Mouse (Mus musculus) kidney, postnatal 0 days (tissue): ENCODE measurements at regions not wholly inside any gene's neighbourhood (a gene's known extent, or its start where the extent isn't known, plus 50 kb on each side); places are given as distances from the start of the nearest gene placed in this dataset.

Experiments
- ATAC-seq: fragments of 200-750 bp; cut with Nextera tagmentation; replicated peaks from 2 replicates; pipeline ENCODE4 v1.8.0; 2017; ENCODE audit warnings: low read depth, moderate number of reproducible peaks, moderate TSS enrichment, moderate library complexity; ENCODE audit not compliant: low FRiP score
- DNase-seq: peaks from one replicate; pipeline ENCODE4 v3.0.0-alpha.2; 2016; ENCODE audit warnings: low spot score
- H3K27ac ChIP-seq: fragments of 300-500 bp; sonication (generic); 2 replicates; pipeline ENCODE4 v1.5.1; 2014; ENCODE audit warnings: mild to moderate bottlenecking
- H3K27me3 ChIP-seq: fragments of 300-500 bp; sonication (generic); 2 replicates; pipeline ENCODE4 v1.6.1; 2014; ENCODE audit warnings: low read length, mixed read lengths; ENCODE audit not compliant: insufficient read depth
- H3K36me3 ChIP-seq: fragments of 300-500 bp; sonication (generic); 2 replicates; pipeline ENCODE4 v1.6.1; 2014; ENCODE audit warnings: low read length, mixed read lengths; ENCODE audit not compliant: insufficient read depth
- H3K4me1 ChIP-seq: fragments of 300-500 bp; sonication (generic); replicated peaks from 2 replicates; pipeline ENCODE4 v1.6.1; 2014; ENCODE audit warnings: antibody characterized with exemption, low read length, mixed read lengths; ENCODE audit not compliant: insufficient read depth
- H3K4me2 ChIP-seq: fragments of 300-500 bp; sonication (generic); 2 replicates; pipeline ENCODE4 v1.6.1; 2014; ENCODE audit warnings: mild to moderate bottlenecking, low read length, moderate library complexity, mixed read lengths
- H3K4me3 ChIP-seq: fragments of 300-500 bp; sonication (generic); replicated peaks from 2 replicates; pipeline ENCODE4 v1.5.1; 2014; ENCODE audit warnings: low read depth, low read length
- H3K9ac ChIP-seq: fragments of 300-500 bp; sonication (generic); 2 replicates; pipeline ENCODE4 v1.6.1; 2014; ENCODE audit warnings: low read depth, low read length
- H3K9me3 ChIP-seq: fragments of 300-500 bp; sonication (generic); replicated peaks from 2 replicates; pipeline ENCODE4 v1.6.1; 2016; ENCODE audit warnings: low read length, inconsistent platforms, mixed read lengths
- CTCF ChIP-seq: IDR thresholded peaks from 2 replicates; pipeline ENCODE4 v1.5.1; 2016; ENCODE audit warnings: antibody characterized with exemption, low read depth, mild to moderate bottlenecking, moderate library complexity
- WGBS: fragments of 180-500 bp; shearing (Covaris S2); extraction: QIAGEN DNeasy Blood & Tissue Kit; methylation state at CpG from one replicate; pipeline ENCODE4 v1.1.7; 2014; 5-methylcytosine and 5-hydroxymethylcytosine counted together

GRCm38 (mm10) chr1:13494727-13495404 lies 2081.0 kb downstream of the A830018L16Rik start:
- Histone ChIP-seq H3K4me1 (no peaks in the 10 kb centered on the region), H3K27ac (no peak overlapping the region), H3K4me2 (peak overlapping the region; percentile 44), H3K9me3 (no peaks in the 10 kb centered on the region), H3K4me3 (peak overlapping the region; percentile 15), H3K27me3 (no peaks in the 10 kb centered on the region), H3K36me3 (no peaks in the 10 kb centered on the region), H3K9ac (no peak overlapping the region)
- peak; percentile 40 for DNase-seq
- no peak for ATAC-seq
- 8% methylated on average over 16 of the region's 16 CpGs for WGBS
- no peak for TF ChIP-seq CTCF

DNA sequence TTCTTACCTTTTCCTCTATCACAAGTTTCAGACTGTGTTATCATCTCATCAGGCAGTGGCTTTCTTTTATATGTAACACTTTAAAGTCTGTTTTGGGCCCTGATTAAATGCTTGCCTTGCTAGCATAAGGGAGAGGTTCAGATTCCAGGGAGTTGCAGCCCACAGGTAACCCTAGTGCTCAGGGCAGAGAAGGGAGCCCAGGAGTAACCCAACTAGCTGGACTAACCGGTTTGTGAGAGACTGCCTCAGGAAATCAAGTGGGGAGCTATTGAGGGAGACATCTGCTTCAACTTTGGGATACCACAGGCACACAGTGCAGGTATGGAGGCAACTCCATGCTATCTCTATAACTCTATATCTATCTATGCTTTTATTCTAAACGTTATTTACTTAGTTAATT lies 2082.5 kb downstream of the A830018L16Rik start:
- Histone ChIP-seq H3K27ac (no peak overlapping the region), H3K9me3 (no peaks in the 10 kb centered on the region), H3K4me2 (no peak overlapping the region), H3K36me3 (no peaks in the 10 kb centered on the region), H3K27me3 (no peaks in the 10 kb centered on the region), H3K9ac (no peak overlapping the region), H3K4me3 (no peak overlapping the region), H3K4me1 (no peaks in the 10 kb centered on the region)
- ATAC-seq = no peak; the same call in 1 of the 2 replicates
- WGBS = 21% methylated on average over 2 of the region's 2 CpGs
- DNase-seq = no peak
- no peak for TF ChIP-seq CTCF

DNA sequence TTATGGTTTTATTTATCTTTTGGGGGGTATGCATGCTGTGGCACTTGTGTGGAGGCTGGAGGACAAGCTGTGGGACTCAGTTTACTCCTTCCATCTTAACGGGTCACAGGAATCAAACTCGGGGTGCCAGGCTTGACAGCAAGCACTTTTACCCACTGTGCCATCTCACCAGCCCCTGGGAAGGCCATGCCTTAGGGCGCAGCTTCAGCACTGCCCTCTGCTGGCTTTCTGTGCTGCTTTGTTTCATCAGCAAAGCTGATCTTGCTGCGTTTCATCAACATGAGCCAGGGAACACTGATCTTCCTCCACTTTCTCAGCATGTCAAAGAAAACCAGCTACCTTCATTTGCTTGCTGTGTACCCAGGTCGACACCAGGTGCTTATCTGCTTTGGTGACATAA lies 2086.6 kb downstream of the A830018L16Rik start:
- no peak for ATAC-seq
- DNase-seq = peak; percentile 8
- Histone ChIP-seq H3K4me3 (no peak overlapping the region), H3K9ac (no peak overlapping the region), H3K9me3 (no peaks in the 10 kb centered on the region), H3K4me2 (no peak overlapping the region), H3K4me1 (no peaks in the 10 kb centered on the region), H3K36me3 (no peaks in the 10 kb centered on the region), H3K27me3 (no peaks in the 10 kb centered on the region), H3K27ac (no peak overlapping the region)
- WGBS = 25% methylated on average over 5 of the region's 5 CpGs
- peak; percentile 68 for TF ChIP-seq CTCF

GRCm38 (mm10) chr1:13501938-13502337 lies 2088.0 kb downstream of the A830018L16Rik start:
- no peaks in the 10 kb centered on the region for H3K4me1 ChIP-seq
- no peak overlapping the region for H3K9ac ChIP-seq
- WGBS = 60% methylated on average over 4 of the region's 4 CpGs
- no peaks in the 10 kb centered on the region for H3K36me3 ChIP-seq
- no peak overlapping the region for H3K4me3 ChIP-seq
- no peak for TF ChIP-seq CTCF
- no peaks in the 10 kb centered on the region for H3K27me3 ChIP-seq
- no peak overlapping the region for H3K27ac ChIP-seq
- H3K4me2 ChIP-seq = no peak overlapping the region
- no peaks in the 10 kb centered on the region for H3K9me3 ChIP-seq
- ATAC-seq (no peak), DNase-seq (no peak)

GRCm38 (mm10) chr1:13513761-13514160 lies 2099.9 kb downstream of the A830018L16Rik start:
- Histone ChIP-seq H3K4me3 (no peak overlapping the region), H3K4me1 (no peaks in the 10 kb centered on the region), H3K27ac (no peak overlapping the region), H3K4me2 (no peak overlapping the region), H3K9me3 (no peaks in the 10 kb centered on the region), H3K27me3 (no peaks in the 10 kb centered on the region), H3K9ac (no peak overlapping the region), H3K36me3 (no peaks in the 10 kb centered on the region)
- DNase-seq (no peak), ATAC-seq (no peak)
- no peak for TF ChIP-seq CTCF
- WGBS = 90% methylated on average over 11 of the region's 11 CpGs
